Mouse (Mus musculus): ENCODE data around the gene Hoxc5.

Gene Hoxc5

DNA sequence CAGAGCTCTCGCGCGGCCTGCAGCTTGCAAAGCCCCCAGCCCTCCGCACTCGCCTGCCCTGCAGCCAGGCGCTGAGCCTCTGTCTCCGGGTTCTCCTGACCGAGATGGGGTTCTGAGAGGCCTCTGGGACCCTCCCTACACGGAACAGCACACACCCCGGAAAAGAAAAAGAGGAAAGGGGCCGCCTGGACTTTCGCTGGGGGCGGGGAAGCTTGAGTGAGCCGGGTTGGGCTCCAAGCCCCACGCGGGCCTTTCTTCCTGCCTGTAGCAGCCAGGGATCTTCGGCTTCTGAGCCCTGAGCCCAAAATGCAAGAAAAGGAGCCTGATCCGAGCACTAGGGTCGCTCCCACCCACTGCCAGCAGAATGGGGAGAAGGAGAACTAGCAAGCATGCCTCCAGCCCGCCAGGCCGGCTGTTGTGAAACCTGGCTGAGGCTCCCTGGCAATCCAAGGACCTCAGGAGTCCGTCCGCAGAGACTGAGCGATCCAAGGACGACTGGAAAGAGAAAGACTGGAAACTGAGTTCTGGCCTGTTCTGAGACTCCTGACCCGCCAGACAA is 44.8 kb downstream of the Hoxc5 start:
- DNase-seq (ENCODE audit: low spot score): no peak

DNA sequence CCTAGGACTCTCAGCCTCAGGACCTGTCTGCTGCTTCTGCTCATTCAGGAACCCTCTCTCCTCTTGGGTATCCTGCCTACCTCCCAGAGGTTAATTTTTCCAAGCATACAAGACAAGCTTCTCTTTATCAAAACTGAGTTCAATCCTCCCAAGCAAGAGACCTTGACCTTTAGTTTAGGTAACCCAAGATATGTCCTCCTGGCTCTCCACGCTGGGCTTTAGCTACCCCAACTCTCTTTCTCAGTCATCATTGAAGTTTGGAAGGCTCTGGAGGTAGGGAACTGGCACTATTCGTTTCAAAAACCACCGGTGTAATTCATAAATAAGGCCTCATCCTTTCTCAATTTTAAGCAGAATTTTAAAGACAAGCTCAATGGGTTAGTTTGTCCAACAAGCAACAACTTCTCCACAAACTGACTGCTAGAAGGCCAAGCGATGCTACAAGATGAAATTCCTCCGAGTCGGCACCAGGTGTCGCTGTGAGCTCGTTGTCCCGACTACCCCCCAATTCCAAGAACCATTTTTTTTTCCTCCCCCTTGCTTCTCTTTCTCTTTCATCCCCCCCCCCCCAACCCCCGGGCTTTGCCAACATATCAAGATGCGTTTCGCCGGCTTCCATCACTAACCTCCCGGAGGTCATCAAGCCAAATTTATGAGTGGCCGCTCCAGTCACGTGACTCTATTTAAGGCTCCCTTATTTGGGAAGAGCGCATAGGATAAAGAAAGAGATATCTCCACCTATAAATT is 46.2 kb downstream of the Hoxc5 start:
- peak; percentile 17 for DNase-seq (ENCODE audit: low spot score)

DNA sequence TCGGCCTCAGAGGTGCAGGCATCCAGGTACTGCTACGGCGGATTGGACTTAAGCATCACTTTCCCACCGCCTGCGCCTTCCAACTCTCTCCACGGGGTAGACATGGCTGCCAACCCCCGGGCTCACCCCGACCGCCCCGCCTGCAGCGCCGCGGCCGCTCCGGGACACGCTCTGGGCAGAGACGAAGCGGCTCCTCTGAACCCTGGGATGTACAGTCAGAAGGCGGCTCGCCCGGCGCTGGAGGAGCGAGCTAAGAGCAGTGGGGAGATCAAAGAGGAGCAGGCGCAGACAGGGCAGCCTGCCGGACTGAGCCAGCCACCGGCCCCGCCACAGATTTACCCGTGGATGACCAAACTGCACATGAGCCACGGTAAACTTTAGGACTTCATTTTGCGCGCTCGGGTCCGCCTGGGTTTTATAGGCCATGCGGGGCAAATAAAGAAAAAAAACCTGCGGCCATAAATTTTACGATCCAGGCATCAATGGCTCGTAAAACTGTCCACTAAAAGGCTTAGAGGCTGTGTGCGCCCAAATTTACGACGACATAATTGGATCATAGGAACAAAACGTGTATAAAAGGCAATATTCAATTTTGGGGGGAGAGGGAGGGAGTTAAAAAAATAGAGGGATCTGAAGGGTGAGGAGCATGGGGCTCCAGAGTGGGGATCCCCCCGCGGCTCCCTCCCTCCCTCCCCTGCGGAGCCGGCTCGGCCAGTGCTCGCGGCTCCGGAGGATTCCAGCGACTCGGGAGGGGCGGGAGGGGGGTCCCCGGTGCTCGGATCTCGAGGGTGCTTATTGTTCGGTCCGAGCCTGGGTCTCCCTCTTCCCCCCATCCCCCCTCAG is 47.1 kb downstream of the Hoxc5 start:
- DNase-seq (ENCODE audit: low spot score): no peak

DNA sequence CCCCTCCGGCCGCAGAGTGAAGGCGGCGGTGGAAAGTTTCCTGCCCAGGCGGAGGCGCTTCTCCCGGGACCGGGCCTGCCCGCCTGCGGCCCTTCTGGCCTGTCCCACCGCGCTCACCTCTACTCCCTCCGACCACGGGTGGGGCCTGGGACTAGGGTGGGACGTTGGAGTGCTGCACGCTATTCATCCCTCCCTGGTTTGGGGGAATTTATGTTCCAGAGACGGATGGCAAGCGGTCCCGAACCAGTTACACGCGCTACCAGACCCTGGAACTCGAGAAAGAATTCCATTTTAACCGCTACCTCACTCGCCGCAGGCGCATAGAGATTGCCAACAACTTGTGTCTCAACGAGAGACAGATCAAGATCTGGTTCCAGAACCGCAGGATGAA is 47.8 kb downstream of the Hoxc5 start:
- DNase-seq (ENCODE audit: low spot score): no peak

DNA sequence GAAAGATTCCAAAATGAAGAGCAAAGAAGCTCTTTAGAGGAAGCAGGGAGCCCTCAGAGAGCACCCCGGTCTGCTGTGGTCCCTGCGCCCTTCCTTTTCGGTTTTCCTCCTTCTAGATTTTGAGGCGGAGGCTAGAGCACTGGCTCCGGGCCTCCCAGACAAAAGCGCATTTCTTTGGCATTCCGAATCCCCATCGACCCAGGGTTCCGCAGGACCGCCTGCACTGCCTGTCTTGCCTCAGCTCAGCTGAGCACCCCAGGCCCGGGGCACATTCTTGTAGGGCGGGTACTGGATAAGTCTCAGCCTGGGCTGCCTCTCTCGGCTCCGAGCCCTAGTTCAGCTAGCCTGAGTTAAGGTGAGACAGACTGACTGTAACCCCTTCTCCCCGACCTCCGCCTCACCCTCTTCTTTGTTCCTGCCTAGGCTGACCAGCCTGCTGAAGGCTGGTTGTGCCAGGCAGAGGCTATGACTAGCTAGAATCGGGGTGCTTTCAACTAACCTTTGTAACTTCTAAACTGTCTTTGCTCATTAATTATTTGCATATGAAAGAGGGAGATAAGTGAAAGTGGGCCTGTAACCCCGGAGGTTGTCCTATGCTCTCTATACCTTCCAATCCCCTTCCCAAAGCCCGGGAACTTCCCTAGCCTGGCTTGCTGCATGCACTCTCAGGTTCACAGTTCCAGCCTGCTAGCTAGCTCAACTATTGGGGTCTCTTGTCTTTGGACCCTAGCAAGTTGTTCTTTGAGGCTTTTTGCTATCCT is 48.3 kb downstream of the Hoxc5 start:
- DNase-seq (ENCODE audit: low spot score): no peak

DNA sequence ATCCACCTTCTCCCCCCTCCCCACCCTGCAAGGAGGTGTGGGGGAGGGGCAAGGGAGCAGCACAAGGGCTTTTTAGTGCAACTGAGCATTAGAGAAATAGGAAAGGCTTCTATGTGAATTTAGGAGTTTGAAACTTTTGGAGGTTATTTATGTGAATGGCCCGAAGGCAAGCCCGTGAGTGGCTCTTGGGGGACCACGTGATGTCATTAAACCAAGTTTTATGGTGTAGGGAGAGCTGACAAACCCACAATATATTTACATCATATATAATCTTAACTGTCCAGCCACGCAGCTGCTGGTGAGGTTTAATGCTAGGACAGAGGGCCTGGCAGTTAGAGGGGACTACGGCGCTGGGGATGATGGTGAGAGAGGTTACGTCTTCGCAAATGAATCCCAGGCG is 51.4 kb downstream of the Hoxc5 start, which contains the start of gene Hoxc4:
Gene Hoxc4, plus strand, starts transcription at position 299 of the 400 bp plus-strand sequence.
- DNase-seq (ENCODE audit: low spot score): no peak

DNA sequence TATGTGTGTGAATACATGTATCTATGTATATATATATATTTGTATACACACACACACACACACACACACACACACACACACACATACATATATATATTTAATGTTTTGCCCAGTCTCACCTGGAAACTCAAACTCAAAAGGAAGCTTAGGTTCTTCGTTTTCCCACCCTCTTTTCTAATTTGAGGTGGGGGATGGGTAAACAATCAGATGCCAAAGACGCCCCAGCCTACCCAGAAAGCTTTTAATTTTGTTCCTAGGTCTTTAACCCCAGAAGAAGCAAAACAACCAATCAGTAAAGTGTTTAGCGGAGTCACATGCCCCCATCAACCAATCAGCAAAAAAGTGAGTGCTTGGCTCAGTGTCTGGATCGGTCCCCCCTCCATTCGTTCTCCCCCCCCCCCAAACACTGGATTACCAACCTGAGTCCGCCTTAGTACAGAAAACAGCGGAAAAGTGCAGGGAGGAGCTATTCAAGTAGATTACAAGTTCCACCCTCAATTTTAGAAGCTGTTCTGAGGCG is 53.7 kb downstream of the Hoxc5 start:
- no peak for DNase-seq (ENCODE audit: low spot score)

DNA sequence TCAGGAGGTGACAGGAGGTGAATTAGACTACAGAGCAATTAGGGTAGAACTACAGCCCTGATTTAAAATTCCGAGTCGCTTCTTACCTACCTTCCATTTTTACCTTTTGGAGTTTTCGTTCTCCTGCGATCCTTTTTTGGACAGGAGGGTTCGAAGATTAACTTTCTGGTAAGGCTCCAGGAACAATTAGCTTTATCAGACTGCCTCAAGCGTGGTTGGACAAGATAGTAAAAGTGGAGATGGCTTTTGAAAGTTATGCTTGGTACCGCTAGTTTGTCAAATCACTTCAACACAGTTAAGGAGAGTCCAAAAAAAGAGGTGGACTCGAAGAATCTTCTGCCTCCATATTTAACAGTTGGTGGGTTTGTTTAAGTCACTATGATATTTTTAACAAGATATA is 54.3 kb downstream of the Hoxc5 start:
- DNase-seq (ENCODE audit: low spot score): no peak

DNA sequence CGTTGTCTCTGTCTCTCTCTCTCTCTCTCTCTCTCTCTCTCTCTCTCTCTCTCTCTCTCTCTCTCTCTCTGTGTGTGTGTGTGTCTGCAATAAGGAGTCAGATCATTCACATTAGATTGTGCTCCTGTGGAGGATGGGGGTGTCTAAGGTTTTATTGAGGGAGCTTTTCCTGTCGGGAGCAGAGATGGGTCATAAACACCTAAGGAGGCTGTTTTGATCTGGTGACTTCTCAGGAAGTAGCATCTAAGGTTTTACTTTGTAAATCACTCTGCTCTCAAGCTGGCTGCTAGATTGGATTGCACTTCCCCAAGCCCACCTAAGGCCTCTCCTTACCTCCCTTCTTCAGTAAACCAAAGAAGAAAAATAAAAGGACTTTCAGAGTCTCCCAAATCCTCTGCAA is 56.9 kb downstream of the Hoxc5 start:
- DNase-seq (ENCODE audit: low spot score): no peak

DNA sequence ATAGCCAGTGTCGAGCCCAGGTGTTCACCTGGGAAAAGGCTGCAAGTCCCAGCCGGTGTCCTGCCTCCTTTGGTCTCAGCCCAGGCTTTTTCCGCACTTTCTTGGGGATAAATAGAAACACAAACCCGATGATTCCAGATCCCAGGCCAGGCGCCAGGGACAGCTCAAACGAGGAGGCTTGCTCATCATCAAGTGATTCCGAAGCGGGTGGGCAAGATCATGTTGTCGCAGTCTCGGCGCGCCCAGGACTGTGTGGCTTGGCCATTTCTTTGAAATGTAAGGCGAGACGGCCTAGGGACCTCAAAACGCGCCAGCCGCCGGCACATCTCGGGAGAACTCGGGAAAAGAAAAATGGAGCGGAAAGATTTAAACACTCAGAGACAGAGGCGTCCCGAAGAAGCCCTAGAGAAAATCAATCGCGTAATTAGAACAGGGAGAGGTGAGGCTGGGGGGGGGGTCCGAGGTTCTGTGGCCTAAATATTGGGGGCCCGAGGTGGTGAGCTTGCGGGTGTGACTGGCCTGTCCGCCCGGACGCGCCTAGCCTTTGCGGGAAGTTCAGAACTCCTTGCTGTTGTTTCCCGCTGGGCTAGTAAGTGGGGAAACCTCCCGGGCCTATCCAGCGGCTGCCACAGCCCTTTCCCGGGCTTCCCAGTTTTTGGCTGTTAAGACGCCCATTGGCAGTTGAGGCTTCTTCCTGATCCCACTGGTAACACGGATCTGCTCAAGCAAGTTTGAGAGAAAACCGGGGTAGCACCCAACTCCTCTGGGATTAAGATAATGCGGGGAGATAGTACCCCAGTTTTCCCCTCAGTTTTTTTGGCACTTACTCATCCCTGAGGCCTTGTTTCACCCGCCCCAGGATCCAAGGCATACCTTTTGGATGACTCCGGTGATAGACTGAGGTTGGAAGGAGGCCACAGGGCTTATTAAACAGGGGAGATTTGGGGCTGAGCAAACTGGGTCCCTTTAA is 60.3 kb downstream of the Hoxc5 start:
- DNase-seq (ENCODE audit: low spot score): no peak

DNA sequence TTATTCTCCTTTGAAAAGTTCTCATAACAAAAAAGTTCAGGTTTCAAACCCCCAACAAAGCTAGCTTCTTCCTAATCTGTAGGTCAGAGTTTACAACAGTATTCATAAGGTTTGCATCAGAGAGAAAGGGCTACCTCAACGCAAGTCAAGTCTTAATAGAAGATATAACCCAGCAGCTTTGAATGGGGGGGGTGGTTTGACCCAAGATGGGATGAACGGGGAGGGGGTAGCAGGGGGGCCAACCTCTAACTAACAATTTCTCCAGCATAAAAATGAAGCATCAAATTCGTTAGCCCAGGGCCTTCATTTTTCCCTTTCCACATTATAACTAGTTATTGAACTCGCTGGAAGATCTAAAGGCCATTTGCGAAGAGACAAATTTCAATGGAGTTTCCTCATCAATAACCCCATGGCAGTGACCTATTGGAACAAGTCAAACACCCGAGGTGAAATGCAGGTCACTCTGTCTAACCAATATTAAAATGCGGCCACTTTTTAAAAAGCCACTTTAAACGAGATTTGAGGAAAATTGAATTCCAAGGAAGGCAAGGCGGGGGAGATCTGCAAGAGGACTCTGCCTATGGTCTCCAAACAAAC is 61.8 kb downstream of the Hoxc5 start:
- DNase-seq (ENCODE audit: low spot score): no peak

DNA sequence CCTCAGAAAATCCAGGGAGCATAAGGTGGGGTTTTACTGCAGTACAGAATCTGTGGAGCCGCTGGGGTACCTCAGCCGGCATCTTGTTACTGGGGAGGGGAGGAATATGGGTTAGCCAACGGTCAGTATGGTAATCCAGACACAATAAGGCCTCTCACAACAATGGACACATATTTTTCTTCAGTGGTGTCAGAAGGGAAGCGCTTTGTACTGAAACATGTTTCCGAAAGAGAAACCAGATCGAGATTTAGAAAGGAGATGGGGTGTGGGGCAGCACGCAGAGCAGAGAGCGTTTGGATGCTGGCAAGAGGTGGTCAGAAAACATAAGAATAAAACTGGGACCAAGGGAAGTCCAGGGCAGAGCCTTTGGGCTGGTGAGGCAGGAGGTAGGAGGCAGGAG is 62.9 kb downstream of the Hoxc5 start:
- no peak for DNase-seq (ENCODE audit: low spot score)

DNA sequence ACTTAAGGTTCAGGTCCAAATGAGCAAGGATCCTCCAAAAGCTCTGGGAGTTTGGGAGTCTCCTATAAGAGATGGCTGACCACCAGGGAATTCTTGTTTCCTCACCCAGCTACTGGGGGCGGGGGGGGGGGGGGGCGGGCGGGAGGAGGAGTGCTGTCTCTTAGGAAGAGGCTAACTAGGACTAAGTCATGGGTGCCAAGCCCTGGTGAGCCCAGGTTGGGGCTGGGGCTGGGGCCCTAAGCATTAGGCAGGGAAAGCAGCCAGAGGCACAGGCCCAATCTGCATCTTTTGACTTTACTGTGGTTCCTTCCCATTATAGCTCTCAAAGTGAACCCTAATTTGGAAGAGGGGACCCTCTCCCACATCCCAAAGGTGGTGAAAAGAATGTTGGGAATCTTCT is 64.9 kb downstream of the Hoxc5 start:
- DNase-seq (ENCODE audit: low spot score): no peak

DNA sequence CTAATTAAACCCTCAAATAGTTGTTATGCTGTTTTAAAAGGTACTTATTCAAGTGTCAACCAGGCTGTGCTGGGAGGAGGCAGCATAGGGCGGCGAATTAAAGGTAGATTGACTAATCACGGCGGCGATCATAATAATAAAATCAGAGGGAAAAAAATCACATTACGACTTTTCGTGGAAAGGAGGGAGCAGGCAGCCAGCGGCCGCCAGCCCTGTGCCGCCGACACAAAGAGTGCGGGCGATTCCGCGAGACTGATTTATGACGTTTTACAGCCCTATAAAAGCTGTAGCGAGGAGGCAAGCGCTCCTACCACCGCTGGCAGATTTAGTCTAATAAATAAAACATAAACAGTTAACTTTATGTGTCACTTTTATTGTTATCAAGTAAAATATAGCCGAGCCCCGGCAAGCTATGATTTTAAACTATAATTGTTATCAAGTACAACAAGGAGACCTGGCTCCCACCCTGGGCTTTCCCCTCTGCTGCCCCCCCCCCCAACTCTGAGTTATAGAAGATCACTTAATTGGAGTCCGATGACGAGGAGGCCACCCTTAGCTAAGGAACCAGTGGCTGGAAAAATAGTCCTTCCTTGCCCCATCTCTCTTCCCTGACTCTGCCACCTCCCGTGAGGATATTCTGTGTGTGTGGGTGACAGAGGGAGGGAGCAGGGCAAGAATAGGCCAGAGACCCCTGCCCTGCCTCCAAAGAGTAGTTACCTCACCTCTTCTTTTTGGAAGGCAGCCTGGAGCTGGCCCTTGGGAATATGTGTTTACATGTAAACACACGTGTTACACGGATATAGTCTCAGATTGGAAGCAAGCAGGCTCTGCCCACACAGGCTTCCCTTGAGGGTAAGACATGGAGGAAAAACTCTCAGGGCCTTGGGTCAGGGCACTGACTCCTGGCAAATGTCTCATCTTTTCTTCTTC is 65.7 kb downstream of the Hoxc5 start:
- no peak for DNase-seq (ENCODE audit: low spot score)

DNA sequence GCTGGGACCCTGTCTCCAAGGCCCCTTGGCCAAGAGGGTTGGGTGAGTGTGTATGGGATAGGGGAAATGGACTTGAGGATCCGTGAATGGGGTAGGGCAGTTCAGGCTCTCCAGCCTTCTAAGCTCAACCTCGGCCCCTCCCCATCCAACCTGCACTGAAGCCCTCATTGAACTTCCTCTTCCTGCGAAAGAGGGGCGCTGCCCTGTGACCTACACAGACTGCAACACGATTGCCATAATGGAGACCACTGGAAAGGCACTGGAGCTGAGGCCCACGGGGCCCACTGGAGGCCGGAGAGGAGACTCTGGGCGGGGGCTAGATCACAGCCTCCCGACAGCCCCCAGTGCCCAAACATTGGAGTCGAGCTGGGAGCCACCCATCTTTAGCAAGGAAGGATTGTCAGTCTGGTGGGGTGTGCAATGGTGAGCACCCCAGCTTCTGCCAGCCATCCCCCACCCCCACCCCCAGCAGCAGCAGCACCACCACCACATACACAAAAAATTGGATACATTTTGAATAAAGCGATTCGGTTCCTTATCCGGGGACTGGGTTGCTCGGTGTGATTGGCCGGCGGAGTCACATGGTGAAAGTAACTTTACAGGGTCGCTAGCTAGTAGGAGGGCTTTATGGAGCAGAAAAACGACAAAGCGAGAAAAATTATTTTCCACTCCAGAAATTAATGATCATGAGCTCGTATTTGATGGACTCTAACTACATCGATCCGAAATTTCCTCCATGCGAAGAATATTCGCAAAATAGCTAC is 67.0 kb downstream of the Hoxc5 start:
- no peak for DNase-seq (ENCODE audit: low spot score)

DNA sequence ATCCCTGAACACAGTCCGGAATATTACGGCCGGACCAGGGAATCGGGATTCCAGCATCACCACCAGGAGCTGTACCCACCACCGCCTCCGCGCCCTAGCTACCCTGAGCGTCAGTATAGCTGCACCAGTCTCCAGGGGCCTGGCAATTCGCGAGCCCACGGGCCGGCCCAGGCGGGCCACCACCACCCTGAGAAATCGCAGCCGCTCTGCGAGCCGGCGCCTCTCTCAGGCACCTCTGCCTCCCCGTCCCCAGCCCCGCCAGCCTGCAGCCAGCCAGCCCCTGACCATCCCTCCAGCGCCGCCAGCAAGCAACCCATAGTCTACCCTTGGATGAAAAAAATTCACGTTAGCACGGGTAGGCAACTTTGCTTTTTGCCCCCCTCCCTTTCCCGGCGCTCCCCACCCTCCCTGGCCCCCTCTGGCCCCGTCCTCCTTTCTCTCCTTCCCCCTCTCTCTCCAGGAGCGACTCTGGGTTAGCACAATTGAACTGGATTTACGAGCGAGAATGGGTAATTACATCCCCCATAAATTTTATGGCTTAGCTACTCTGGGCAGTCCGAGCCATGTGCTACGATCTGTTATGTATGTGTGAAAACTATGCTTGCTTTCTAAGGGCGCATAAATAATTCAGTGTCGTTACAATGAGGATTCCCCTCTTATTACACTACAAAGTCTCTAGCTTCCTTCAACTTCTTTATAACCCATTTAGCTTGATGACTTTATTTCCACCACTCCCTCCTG is 67.7 kb downstream of the Hoxc5 start:
- DNase-seq (ENCODE audit: low spot score): no peak

DNA sequence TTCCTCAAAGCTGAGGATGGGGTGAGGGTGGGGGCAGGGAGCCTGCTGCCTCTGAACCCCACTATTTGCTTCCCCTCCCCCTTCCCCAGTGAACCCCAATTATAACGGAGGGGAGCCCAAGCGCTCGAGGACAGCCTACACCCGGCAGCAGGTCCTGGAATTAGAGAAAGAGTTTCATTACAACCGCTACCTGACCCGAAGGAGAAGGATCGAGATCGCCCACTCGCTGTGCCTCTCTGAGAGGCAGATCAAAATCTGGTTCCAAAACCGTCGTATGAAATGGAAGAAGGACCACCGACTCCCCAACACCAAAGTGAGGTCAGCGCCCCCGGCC is 68.3 kb downstream of the Hoxc5 start:
- DNase-seq (ENCODE audit: low spot score): no peak

DNA sequence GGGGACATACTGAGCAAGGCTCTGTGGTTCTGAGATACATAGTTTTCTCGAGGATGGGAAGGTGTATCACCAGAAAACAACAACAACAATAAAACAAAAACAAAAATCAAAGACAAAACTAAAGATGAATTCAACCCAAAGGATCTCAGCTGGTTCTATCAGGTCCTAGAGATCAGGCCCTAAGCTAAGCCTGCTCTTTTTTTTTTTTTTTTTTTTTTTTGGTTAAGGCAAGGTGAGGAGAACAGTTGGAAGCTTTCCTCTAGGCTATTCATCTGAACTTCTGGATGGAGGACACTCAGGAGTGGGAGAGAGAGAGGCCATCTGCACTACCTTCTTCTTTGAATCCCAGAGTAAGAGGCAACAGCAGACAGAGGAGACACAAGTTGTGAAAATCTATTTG is 70.3 kb downstream of the Hoxc5 start:
- no peak for DNase-seq (ENCODE audit: low spot score)

Data from lung, postnatal 25 days (tissue).